Mouse (Mus musculus): ENCODE measurements around the gene Aes.

Gene Aes

DNA sequence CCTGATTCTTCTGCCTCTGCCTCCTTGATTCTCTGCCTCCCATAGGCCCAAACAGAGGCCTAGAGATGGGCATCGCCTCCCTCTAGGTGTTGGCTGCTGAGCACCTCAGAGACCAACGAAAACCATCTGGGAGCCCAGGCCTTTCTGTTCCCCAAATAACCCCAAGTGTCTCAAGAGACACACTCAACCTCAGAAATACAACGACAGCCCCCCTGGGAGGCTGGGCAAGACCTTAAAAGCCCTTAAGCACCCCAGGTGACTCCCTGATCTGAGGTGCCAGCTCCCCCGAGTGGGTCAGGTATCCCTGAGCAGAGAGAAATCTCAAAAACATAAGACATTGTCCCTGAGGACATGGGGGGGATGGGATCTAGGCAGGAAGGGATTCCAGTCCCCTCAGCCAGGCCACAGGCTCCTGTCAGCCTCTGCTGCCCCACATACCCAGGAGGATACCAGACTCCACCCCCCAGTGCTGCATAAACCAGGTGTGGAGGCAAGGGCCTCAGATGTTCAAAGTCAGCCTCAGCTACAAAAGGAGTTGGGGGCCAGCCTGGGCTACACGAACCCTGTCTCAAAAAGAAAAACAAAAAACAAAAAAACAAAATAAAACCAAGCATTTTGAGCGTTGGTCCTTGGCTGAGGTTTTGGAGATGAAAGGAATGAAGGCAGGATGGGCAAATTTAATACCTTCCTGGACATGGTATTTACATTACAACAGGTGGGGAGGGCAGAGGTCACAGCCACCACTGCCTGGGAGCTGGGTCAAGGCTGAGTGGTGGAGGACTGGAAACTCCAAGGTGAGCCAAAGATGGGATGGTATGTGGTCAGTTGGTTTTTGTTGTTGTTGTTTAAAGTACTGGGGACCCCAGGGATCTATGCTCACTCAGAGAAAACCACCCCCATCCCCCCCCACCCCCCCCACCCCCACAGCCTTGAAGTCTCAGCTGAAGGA, 5.2 kb upstream of the Aes start:
- TF ChIP-seq GATA4 (IDR thresholded peaks at IDR 0.05; ENCODE audit: insufficient replicate concordance, low read length): no peak

DNA sequence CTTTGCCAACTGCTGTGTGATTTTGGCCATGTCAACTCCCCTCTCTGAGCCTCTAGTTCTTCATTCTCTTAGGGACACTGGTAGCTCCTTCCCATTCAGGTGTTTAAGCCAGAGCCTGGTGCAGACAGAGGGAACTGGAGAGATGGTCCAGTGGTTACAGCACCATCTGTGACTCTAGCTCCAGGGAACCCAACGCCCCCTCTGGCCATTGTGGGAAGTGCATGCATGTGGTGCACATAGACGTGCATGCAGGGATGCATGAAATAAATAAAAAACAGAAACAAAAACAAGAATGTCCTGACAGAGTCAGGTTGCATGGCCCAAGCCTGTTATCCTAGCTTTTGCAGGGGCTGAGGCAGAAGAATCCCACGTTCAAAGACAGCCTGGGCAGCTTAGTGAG, 3.0 kb upstream of the Aes start:
- no peak for TF ChIP-seq GATA4 (IDR thresholded peaks at IDR 0.05; ENCODE audit: insufficient replicate concordance, low read length)

DNA sequence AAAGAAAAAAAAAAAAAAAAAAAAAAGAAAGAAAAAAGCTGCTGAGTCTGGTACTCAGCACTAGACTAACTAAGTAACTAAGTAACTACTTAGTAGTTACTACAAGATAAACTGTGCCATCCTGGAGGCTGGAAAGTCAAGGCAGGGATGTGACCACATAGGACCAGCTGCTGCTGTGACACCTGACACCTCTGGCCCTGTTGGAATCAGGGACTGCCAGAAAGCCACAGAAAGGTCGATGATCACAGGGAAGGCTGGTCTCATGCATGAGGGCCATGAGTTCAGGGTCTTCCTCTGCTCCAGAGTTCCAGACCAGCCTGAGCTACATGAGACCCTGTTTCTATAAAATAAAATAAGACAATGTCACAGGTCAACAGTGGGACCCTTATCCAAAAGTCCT, 1.8 kb upstream of the Aes start:
- TF ChIP-seq GATA4 (IDR thresholded peaks at IDR 0.05; ENCODE audit: insufficient replicate concordance, low read length): no peak

DNA sequence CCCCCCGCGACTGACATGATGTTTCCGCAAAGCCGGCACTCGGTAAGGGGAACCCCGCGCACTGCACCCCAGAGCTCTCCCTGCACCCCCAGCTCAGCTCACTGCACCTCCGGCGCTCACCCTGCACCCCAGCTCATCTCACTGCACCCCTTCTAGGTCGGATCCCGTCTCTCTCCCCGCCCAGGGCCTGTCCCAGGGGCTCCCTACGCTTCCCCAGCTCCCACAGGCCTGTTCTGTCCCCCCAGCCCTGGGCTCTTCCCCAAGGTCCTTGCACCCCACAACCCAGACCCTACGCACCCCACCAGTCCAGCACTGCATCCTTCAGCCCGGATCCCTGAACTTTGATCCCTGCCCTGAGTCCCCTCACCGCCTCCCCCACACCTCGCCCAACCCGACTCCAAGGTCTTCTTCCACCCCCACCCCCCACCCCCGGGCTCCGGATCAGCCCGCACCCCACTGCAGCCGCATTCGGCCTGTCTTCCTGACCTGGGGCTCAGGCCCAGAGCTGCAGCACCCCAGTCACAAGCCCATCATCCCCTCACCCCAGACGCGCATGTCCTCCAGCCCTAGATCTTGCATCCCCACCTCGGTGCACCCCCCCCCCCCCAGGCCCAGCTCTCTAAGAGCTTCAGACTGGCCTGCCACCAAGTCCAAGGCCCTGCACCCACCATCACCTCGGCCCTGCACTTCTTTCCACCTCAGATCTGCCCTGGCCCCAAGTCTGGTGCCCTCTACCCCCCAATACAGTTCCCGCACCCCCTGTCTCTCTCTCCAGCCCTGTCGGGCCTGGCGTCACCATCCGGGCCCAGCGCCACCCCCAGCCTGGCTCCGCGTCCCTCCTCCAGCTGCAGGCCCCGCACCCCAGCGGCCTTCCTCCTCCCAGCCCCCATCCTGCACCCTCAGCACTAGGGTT, 595 bp downstream of the Aes start:
- no peak for TF ChIP-seq GATA4 (IDR thresholded peaks at IDR 0.05; ENCODE audit: insufficient replicate concordance, low read length)

DNA sequence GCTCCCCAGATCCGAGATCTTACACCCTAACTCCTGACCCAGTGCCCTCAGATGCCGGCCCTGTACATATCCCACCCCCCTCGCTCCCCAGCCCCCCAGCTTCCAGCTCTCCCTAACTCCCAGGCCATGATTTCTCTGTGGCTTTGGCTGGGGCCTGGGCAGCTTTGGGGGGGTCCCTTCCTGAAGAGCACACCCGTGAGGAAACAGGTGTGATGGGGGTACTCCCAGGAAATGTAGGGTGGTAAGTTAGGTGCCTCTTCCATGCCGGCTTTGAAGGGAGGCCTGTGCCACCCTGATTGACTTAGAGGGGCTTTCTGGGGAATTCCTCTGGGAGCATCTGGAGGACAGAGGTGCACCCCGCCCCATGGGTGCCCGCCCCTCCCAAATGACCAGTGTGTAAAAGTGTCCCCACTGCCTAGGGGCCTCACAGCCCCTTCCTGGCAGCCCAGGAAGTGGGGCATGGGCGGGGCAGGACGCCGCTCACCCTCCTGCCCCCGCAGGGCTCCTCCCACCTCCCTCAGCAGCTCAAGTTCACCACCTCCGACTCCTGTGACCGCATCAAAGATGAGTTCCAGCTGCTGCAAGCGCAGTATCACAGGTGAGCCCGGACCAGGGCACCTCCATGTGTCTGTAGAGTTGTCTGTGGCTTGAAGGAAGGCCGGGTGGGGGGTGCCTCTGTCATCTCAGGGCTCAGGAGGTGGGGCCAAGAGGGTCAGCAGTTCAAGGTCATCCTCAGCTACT, 1.6 kb downstream of the Aes start:
- no peak for TF ChIP-seq GATA4 (IDR thresholded peaks at IDR 0.05; ENCODE audit: insufficient replicate concordance, low read length)

DNA sequence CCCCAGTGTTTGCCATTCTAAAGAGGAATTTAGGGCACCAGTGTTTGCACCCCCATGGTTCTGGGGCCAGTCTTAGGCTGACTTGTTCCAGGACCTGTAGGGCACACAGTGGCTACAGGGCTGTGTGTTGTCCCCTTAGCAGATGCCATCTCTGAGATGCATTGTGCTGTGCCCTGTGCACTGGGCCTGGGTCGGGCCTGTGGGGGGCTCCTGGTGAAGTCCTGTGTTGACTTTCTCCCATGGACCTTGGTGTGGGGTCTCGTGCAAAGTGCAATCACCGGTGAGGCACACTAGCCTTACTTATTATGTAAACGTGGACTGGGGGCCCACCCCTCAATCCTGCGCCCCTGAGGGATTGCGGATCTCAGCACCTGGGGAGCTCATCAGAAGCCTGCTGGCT, 3.1 kb downstream of the Aes start:
- no peak for TF ChIP-seq GATA4 (IDR thresholded peaks at IDR 0.05; ENCODE audit: insufficient replicate concordance, low read length)

DNA sequence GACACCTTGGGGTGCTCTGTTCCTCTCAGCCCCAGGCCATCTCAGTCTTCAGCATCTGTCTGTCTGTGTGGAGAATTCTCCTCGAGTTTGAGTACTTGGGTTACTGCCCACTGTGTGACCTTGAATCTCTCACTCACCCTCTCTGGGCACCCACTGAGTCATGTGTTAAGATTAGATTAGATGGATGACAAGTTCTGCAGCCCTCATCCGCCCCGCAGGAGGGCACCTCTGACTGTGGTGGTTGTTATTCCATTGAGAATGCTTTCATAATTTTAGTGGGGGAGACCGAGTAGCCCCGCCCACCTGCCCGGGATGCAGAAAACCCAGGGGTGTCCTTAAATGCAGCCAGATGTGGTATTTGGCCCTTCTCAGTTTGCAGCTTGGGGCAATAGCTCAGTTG, 4.2 kb downstream of the Aes start:
- TF ChIP-seq GATA4 (IDR thresholded peaks at IDR 0.05; ENCODE audit: insufficient replicate concordance, low read length): no peak

DNA sequence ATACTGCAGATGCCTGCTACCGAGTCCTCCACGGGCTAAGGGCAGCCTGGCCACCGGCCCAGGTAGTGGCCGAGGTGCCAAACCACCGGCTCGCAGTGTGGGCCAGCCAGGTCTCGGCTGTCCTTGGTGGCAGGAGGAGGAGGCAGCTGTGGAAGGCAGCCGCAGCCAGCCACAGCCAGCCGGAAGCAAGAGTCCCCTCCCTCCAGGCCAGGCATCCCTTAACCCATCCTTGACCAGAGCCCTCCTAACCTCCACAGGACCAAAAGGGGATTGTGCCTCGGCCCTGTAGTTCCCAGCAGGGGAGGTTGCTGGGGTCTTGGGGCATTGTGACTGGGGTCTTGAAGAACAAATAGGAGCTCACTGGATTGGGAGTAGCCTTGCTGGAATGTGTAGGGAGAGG, 4.9 kb downstream of the Aes start:
- no peak for TF ChIP-seq GATA4 (IDR thresholded peaks at IDR 0.05; ENCODE audit: insufficient replicate concordance, low read length)

DNA sequence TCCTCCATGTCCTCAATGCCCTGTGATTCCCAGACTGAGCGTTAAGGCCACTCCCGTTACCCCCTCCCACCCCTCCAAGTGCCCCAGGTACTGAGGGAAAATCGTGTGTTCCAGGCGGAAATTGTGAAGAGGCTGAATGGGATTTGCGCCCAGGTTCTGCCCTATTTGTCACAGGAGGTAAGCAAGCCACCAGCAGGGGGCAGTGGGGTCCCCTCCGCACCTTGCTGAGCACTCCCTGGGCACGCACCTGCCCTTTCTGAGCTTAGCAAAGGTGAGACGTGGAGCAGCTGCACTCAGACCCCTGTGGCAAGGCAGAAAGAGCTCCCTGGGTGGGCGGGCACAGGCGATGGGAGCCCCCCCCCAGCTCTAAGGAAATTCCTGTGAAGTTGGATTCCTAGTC, 5.4 kb downstream of the Aes start:
- TF ChIP-seq GATA4 (IDR thresholded peaks at IDR 0.05; ENCODE audit: insufficient replicate concordance, low read length): no peak

DNA sequence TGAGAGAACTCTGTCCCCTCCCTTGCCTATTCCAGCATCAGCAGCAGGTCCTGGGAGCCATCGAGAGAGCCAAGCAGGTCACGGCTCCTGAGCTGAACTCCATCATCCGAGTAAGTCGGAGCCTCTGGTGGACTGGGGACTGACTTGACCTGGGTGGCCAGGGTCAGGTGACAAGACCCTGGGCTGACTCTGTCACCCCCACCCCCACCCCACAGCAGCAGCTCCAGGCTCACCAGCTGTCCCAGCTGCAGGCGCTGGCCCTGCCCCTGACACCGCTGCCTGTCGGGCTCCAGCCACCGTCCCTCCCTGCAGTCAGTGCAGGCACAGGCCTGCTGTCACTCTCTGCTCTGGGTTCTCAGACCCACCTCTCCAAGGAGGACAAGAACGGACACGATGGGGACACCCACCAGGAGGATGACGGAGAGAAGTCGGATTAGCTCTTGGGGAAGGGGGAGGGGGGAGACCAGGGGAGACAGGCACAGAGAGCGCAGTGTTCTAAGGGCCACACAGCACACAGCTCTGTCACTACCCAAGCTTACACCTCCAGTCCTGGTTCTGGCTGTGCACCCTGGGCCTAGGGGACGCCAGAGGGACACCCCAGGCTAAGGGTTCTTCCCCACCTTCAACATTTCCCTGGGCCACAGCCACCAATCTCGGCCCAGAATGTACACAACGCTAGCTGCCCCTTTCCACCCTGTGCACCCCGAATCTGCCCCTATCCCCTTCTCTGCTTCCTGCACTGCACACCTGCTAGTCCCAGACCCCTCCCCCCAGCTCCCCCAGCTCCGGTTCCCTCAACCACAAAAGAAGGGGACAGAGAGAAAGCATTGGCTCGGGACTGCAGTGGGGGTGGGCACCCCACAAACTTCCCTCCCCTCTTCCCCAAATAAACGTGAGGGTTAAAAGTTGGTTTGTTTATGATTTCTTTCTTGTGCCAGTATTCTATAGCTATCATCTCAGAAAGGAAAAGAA, 6.3 kb downstream of the Aes start:
- no peak for TF ChIP-seq GATA4 (IDR thresholded peaks at IDR 0.05; ENCODE audit: insufficient replicate concordance, low read length)

DNA sequence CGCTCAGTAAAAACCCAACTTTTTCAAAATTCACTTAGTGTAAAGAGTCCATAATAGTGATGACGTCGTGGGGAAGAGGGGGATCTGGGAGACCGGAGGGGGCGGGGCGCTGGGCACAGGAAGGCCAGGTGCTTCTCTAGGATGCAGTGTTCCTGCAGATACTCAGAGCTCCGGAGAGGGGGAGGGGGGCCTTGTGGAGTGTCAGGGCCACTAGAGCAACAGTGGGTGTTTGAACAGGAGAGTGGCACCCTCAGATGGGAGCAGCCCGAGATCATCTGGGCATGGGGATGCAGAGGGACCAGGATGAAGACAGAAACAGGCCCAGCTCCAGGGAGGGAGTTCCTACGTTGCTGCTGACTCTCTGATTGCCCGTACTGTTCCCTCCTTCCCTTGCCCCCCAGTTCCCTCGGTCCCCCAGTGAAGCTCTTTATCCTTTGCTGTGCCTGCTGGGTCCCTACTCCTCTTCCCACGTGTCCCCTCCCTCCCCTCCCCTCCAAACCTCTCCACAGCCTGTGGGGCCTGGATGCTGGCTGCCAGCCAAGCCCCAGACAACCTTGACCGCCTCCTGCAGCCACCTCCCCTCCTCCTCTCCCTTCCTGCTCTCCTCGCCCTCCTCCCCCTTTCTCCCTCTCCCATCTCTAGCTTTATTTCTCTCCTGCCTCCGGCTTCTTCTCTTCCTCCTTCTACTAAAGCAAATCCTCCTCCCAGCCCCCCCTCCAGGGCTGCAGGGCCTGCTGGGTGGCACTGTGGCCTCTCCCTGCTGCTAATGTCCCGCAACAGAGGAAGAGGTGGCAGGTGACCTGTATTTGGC, 9.3 kb downstream of the Aes start:
- TF ChIP-seq GATA4 (IDR thresholded peaks at IDR 0.05; ENCODE audit: insufficient replicate concordance, low read length): no peak

DNA sequence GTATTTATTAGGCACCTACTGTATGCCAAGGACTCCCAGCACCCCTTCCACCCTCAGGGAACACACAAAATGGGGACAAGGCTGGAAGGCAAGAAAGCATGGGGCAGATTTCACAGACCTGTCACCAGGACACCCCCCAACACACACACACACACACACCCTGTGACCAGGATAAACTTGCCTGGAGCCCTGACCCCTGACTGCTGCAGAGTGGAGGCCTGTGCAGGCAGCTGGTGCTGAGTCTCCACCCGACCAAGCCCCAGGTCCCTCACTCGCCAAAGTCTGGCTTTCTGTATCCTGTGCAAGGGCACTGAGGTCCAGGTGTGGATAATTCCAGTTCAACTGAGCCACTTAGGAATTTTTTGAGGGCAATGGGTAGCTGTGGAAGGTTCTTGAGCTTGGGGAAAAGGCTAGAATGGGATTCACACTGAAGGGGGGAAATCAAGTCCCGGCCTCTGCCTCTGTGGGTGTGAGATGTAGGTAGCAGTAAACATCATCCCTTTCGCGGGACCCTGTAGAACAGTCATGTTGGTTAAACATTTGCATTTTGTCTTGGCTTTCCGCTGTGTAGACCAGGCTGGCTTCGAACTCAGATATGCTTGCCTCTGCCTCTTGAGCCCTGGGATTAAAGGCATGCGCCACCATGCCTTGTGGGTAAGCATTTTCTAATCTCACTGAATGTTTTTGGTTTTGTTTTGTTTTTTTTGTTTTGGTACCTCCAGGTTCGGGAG, 10.4 kb downstream of the Aes start:
- no peak for TF ChIP-seq GATA4 (IDR thresholded peaks at IDR 0.05; ENCODE audit: insufficient replicate concordance, low read length)

Measured in liver, adult (tissue).